Mouse (Mus musculus) midbrain, embryonic 11.5 days (tissue): ENCODE data around the gene Rangrf. TPM values are rescaled to one million over a fixed set of nuclear protein-coding genes. Genes with fewer than 3 reads are reported as not detected.
"Not testable (repeated sequence)": the region's sequence is repeated elsewhere in the genome, so short reads cannot be mapped to it uniquely, and the experiment has no call there.

Experiments
- ATAC-seq: fragments of 200-750 bp; cut with Nextera tagmentation; 2 replicates; pipeline ENCODE4 v1.8.0; 2017; ENCODE audit warnings: moderate TSS enrichment, moderate library complexity; ENCODE audit not compliant: low FRiP score
- DNase-seq: peaks from one replicate; pipeline ENCODE4 v3.0.0; 2015; ENCODE audit warnings: low spot score; ENCODE audit errors: missing footprints
- H3K27ac ChIP-seq: fragments of 300-500 bp; sonication (generic); 2 replicates; pipeline ENCODE4 v1.5.1; 2014; ENCODE audit warnings: low read depth, low read length
- H3K27me3 ChIP-seq: fragments of 300-500 bp; sonication (generic); 2 replicates; pipeline ENCODE4 v1.6.1; 2014; ENCODE audit warnings: mild to moderate bottlenecking, low read length, moderate library complexity, mixed read lengths; ENCODE audit not compliant: control insufficient read depth, insufficient read depth
- H3K36me3 ChIP-seq: fragments of 300-500 bp; sonication (generic); 2 replicates; pipeline ENCODE4 v1.6.1; 2014; ENCODE audit warnings: mild to moderate bottlenecking, low read length, moderate library complexity, mixed read lengths; ENCODE audit not compliant: control insufficient read depth, insufficient read depth
- H3K4me1 ChIP-seq: fragments of 300-500 bp; sonication (generic); 2 replicates; pipeline ENCODE4 v1.6.1; 2014; ENCODE audit warnings: low read length; ENCODE audit not compliant: control insufficient read depth, insufficient read depth
- H3K4me2 ChIP-seq: fragments of 300-500 bp; sonication (generic); 2 replicates; pipeline ENCODE4 v1.6.1; 2014; ENCODE audit warnings: mild to moderate bottlenecking, moderate library complexity
- H3K4me3 ChIP-seq: fragments of 300-500 bp; sonication (generic); 2 replicates; pipeline ENCODE4 v1.5.1; 2014; ENCODE audit warnings: low read depth, low read length
- H3K9ac ChIP-seq: fragments of 300-500 bp; sonication (generic); 2 replicates; pipeline ENCODE4 v1.6.1; 2014; ENCODE audit warnings: low read length
- H3K9me3 ChIP-seq: fragments of 300-500 bp; sonication (generic); 2 replicates; pipeline ENCODE4 v1.6.1; 2016; ENCODE audit warnings: low read length; ENCODE audit not compliant: control insufficient read depth
- WGBS: fragments of 180-500 bp; shearing (Covaris S2); extraction: QIAGEN DNeasy Blood & Tissue Kit; methylation state at CpG from one replicate; pipeline ENCODE4 v1.1.7; 2014; 5-methylcytosine and 5-hydroxymethylcytosine counted together
- polyA plus RNA-seq: library from polyadenylated mRNA; unstranded; fragments of >200 nt; fragmentation: Nextera tagmentation; extraction: Ambion mirVana; gene quantifications from 2 replicates; pipeline ENCODE4 v1.2.1, GENCODE M21; 2014

The Rangrf gene
- polyA plus RNA-seq, 1 experiment from 2014 or later: 54.5 TPM

GRCm38 (mm10) chr11:69008182-69009121 lies 33.5 kb upstream of the Rangrf start, which contains the start of gene Pfas:
TSS of gene Pfas (minus strand) at chr11:69008460.
- Histone ChIP-seq H3K9me3 (no peaks in the 10 kb centered on the region), H3K36me3 (no peaks in the 10 kb centered on the region), H3K27me3 (no peaks in the 10 kb centered on the region), H3K4me1 (peaks cover 2% of the 10 kb centered on the region; the same call in 1 of the 2 replicates), H3K4me2 (peak within 1 kb of the TSS; percentile 57), H3K9ac (peak within 1 kb of the TSS; percentile 68), H3K4me3 (peak within 1 kb of the TSS; percentile 73), H3K27ac (no peak within 1 kb of the TSS)
- WGBS: 9% methylated on average over 38 of the region's 38 CpGs
- ATAC-seq: peak; percentile 89
- DNase-seq: peak; percentile 99

GRCm38 (mm10) chr11:69006575-69006974 lies 31.6 kb upstream of the Rangrf start:
- H3K4me3 ChIP-seq, H3K9ac ChIP-seq, ATAC-seq, H3K4me2 ChIP-seq, H3K27ac ChIP-seq, H3K36me3 ChIP-seq, H3K4me1 ChIP-seq, H3K27me3 ChIP-seq, DNase-seq, H3K9me3 ChIP-seq: not testable (repeated sequence)

GRCm38 (mm10) chr11:69005193-69005592 lies 30.2 kb upstream of the Rangrf start:
- no peak for DNase-seq
- Histone ChIP-seq H3K4me3 (no peak overlapping the region), H3K4me1 (no peaks in the 10 kb centered on the region; the same call in 1 of the 2 replicates), H3K9ac (no peak overlapping the region), H3K9me3 (no peaks in the 10 kb centered on the region), H3K4me2 (no peak overlapping the region), H3K36me3 (peaks cover 13% of the 10 kb centered on the region), H3K27ac (no peak overlapping the region), H3K27me3 (no peaks in the 10 kb centered on the region)
- ATAC-seq: no peak
- 91% methylated on average over 7 of the region's 7 CpGs for WGBS

GRCm38 (mm10) chr11:69003592-69003991 lies 28.6 kb upstream of the Rangrf start:
- no peak for DNase-seq
- ATAC-seq: no peak
- Histone ChIP-seq H3K4me1 (no peaks in the 10 kb centered on the region; the same call in 1 of the 2 replicates), H3K27ac (no peak overlapping the region), H3K9me3 (no peaks in the 10 kb centered on the region), H3K4me3 (no peak overlapping the region), H3K4me2 (no peak overlapping the region), H3K27me3 (no peaks in the 10 kb centered on the region), H3K36me3 (peaks cover 18% of the 10 kb centered on the region), H3K9ac (no peak overlapping the region)
- WGBS: 70% methylated on average over 4 of the region's 4 CpGs

GRCm38 (mm10) chr11:69002782-69003181 lies 27.8 kb upstream of the Rangrf start:
- H3K4me2 ChIP-seq, H3K4me1 ChIP-seq, H3K4me3 ChIP-seq, ATAC-seq, H3K27ac ChIP-seq, H3K27me3 ChIP-seq, DNase-seq, H3K9ac ChIP-seq, H3K9me3 ChIP-seq: not testable (repeated sequence)
- peaks cover 23% of the 10 kb centered on the region for H3K36me3 ChIP-seq
- 90% methylated on average over 4 of the region's 4 CpGs for WGBS

- Histone ChIP-seq H3K36me3 (peaks cover 52% of the 10 kb centered on the region), H3K4me1 (no peaks in the 10 kb centered on the region), H3K9me3 (no peaks in the 10 kb centered on the region), H3K4me3 (no peak overlapping the region), H3K9ac (no peak overlapping the region), H3K4me2 (no peak overlapping the region), H3K27me3 (no peaks in the 10 kb centered on the region), H3K27ac (no peak overlapping the region)
- DNase-seq (no peak), ATAC-seq (no peak)
- 92% methylated on average over 4 of the region's 4 CpGs for WGBS
These were observed 22.1 kb upstream of the Rangrf start for GRCm38 (mm10) chr11:68997080-68997479.

GRCm38 (mm10) chr11:68994377-68994776 lies 19.4 kb upstream of the Rangrf start:
- Histone ChIP-seq H3K9me3 (no peaks in the 10 kb centered on the region), H3K27me3 (no peaks in the 10 kb centered on the region), H3K9ac (no peak overlapping the region), H3K4me3 (no peak overlapping the region), H3K4me2 (no peak overlapping the region), H3K36me3 (peaks cover 54% of the 10 kb centered on the region), H3K27ac (no peak overlapping the region), H3K4me1 (no peaks in the 10 kb centered on the region)
- WGBS: 93% methylated on average over 3 of the region's 3 CpGs
- DNase-seq (peak; percentile 72), ATAC-seq (no peak)

GRCm38 (mm10) chr11:68993122-68993521 lies 18.1 kb upstream of the Rangrf start:
- Histone ChIP-seq H3K36me3 (peaks cover 57% of the 10 kb centered on the region), H3K4me3 (no peak overlapping the region), H3K27ac (no peak overlapping the region), H3K4me2 (no peak overlapping the region), H3K27me3 (no peaks in the 10 kb centered on the region), H3K9ac (no peak overlapping the region), H3K9me3 (no peaks in the 10 kb centered on the region), H3K4me1 (no peaks in the 10 kb centered on the region)
- DNase-seq (peak; percentile 44), ATAC-seq (no peak)
- WGBS: 90% methylated on average over 7 of the region's 7 CpGs

- H3K4me1 ChIP-seq: no peaks in the 10 kb centered on the region
- ATAC-seq (no peak), DNase-seq (peak; percentile 19)
- no peaks in the 10 kb centered on the region for H3K27me3 ChIP-seq
- H3K9me3 ChIP-seq: no peaks in the 10 kb centered on the region
- peaks cover 38% of the 10 kb centered on the region for H3K36me3 ChIP-seq
- no peak overlapping the region for H3K4me2 ChIP-seq
- no peak overlapping the region for H3K4me3 ChIP-seq
- 98% methylated on average over 17 of the region's 17 CpGs for WGBS
- H3K9ac ChIP-seq: no peak overlapping the region
- H3K27ac ChIP-seq: no peak overlapping the region
These were observed 13.4 kb upstream of the Rangrf start for GRCm38 (mm10) chr11:68988341-68988740.
